Mouse (Mus musculus) kidney, embryonic 16.5 days (tissue): ENCODE results near the gene Cmtm4. TPM values are rescaled to one million over a fixed set of nuclear protein-coding genes. Genes with fewer than 3 reads are reported as not detected.
"Not testable (repeated sequence)": the region's sequence is repeated elsewhere in the genome, so short reads cannot be mapped to it uniquely, and the experiment has no call there.

ENCODE experiments used
- ATAC-seq: fragments of 200-750 bp; cut with Nextera tagmentation; 2 replicates; pipeline ENCODE4 v1.8.0; 2017; ENCODE audit warnings: moderate TSS enrichment; ENCODE audit not compliant: low FRiP score, low TSS enrichment
- H3K27ac ChIP-seq: fragments of 300-500 bp; sonication (generic); 2 replicates; pipeline ENCODE4 v1.5.1; 2014; ENCODE audit warnings: low read length
- H3K27me3 ChIP-seq: fragments of 300-500 bp; sonication (generic); 2 replicates; pipeline ENCODE4 v1.6.1; 2014; ENCODE audit warnings: low read length, control low read depth, mixed read lengths; ENCODE audit not compliant: insufficient read depth
- H3K36me3 ChIP-seq: fragments of 300-500 bp; sonication (generic); 2 replicates; pipeline ENCODE4 v1.6.1; 2014; ENCODE audit warnings: low read length, control low read depth, mixed read lengths; ENCODE audit not compliant: insufficient read depth
- H3K4me1 ChIP-seq: fragments of 300-500 bp; sonication (generic); 2 replicates; pipeline ENCODE4 v1.6.1; 2014; ENCODE audit warnings: low read length, control low read depth, mixed read lengths; ENCODE audit not compliant: insufficient read depth
- H3K4me2 ChIP-seq: fragments of 300-500 bp; sonication (generic); replicated peaks from 2 replicates; pipeline ENCODE4 v1.6.1; 2014; ENCODE audit warnings: low read depth, low read length
- H3K4me3 ChIP-seq: fragments of 300-500 bp; sonication (generic); 2 replicates; pipeline ENCODE4 v1.5.1; 2014; ENCODE audit warnings: mild to moderate bottlenecking, low read length
- H3K9ac ChIP-seq: fragments of 300-500 bp; sonication (generic); replicated peaks from 2 replicates; pipeline ENCODE4 v1.6.1; 2014; ENCODE audit warnings: low read length
- H3K9me3 ChIP-seq: fragments of 300-500 bp; sonication (generic); 2 replicates; pipeline ENCODE4 v1.6.1; 2016; ENCODE audit warnings: low read length, control low read depth
- WGBS: fragments of 180-500 bp; shearing (Covaris S2); extraction: QIAGEN DNeasy Blood & Tissue Kit; methylation state at CpG from one replicate; pipeline ENCODE4 v1.1.7; 2014; 5-methylcytosine and 5-hydroxymethylcytosine counted together
- polyA plus RNA-seq: library from polyadenylated mRNA; unstranded; fragments of >200 nt; fragmentation: Nextera tagmentation; extraction: Ambion mirVana; gene quantifications from 2 replicates; pipeline ENCODE4 v1.2.1, GENCODE M21; 2015

The Cmtm4 gene
- polyA plus RNA-seq, 1 experiment from 2014 or later: 3.6 TPM

DNA sequence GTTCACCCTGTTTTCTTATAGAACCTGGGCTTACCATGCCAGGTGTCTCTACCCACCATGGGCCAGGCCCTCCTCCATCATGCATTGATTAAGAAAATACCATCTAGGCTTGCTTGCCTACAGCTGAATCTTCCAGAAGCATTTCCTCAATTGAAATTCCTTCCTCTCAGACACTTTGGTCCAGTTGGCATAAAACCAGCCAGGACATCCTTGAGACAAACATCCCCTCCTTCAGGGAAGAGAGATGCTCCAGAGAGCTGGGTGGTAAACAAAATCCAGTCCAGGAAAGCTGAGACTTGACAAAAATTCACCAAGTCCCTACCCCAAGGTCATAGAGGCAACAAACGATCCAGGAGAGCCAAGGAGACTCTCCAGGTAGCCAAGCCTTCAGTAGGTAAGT is 61.4 kb downstream of the Cmtm4 start:
- no peak overlapping the region for H3K9ac ChIP-seq
- no peaks in the 10 kb centered on the region; the same call in 1 of the 2 replicates for H3K9me3 ChIP-seq
- H3K4me3 ChIP-seq: no peak overlapping the region
- H3K36me3 ChIP-seq: no peaks in the 10 kb centered on the region
- peaks cover under 1% of the 10 kb centered on the region; the same call in 1 of the 2 replicates for H3K4me1 ChIP-seq
- ATAC-seq: no peak
- no peak overlapping the region for H3K27ac ChIP-seq
- no peak overlapping the region for H3K4me2 ChIP-seq
- no peaks in the 10 kb centered on the region for H3K27me3 ChIP-seq
- WGBS: 69% methylated on average over 1 of the region's 1 CpGs

DNA sequence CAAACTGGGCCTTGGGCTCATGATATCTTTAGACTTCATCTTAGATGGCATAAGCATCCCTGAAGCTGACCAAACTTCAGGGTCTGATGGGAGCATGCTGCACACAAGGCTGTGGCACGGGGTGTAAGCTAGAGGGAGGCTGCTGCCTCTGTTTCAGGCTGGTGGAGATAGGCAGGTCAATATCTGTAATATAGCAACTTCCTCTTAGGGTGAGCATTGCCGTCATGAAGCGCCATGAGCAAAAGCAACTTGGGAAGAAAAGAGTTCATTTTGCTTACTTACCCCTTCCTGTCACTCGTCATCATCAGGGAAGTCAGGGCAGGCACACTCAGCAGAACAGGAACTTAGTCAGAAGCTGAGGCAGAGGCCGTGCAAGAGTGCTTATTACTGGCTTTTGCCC is 61.8 kb downstream of the Cmtm4 start:
- no peak overlapping the region for H3K27ac ChIP-seq
- H3K4me3 ChIP-seq: no peak overlapping the region
- H3K9ac ChIP-seq: no peak overlapping the region
- no peak overlapping the region for H3K4me2 ChIP-seq
- WGBS: 77% methylated on average over 5 of the region's 5 CpGs
- no peaks in the 10 kb centered on the region; the same call in 1 of the 2 replicates for H3K9me3 ChIP-seq
- ATAC-seq: no peak
- no peaks in the 10 kb centered on the region for H3K27me3 ChIP-seq
- no peaks in the 10 kb centered on the region for H3K4me1 ChIP-seq
- H3K36me3 ChIP-seq: no peaks in the 10 kb centered on the region

DNA sequence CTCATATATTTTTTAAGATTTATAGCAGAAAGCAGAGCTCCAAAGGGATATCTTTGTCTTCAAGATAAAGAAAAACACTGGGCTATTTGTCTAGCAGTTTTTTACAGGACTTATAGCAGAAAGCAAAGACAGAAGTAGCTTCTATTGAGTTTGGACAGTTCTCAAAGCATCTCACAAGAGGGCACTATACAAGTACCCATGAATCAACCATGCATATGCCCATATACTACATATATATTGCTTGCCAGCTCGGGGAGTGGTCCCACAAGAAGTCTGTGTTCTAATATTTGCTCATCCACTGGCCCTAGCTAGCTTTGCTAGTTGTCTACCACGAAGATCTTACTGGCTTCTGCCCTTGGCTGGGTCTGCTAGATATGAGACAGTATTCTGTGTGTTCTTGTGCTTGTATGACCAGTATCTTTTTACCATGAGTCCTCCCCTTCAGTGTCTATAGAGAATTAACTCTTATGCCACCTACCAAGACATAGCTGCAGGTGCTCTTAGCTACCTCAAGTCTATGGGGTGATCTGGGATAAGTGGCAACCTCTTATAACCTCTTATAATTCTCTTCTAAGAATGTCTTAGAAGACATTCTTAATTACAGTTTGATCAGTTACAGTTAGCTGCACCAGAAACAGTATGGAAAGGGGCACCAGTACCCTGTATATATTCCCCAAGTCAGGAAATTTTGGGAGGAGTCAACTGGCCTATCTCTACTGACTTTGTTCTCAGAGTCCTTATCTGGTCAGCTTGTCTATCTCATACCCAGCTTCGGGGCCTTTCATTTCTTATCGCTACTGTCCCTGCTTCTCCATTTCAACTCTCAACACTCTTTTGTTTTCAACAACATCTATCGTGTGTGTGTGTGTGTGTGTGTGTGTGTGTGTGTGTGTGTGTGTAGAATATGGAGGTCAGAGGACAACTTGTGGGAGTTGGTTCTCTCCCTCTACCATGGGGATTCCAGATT is 62.7 kb downstream of the Cmtm4 start:
- H3K4me2 ChIP-seq: no peak overlapping the region
- H3K4me3 ChIP-seq: no peak overlapping the region
- H3K4me1 ChIP-seq: no peaks in the 10 kb centered on the region
- ATAC-seq: no peak
- WGBS: 75% methylated on average over 5 of the region's 5 CpGs
- no peaks in the 10 kb centered on the region for H3K27me3 ChIP-seq
- H3K36me3 ChIP-seq: no peaks in the 10 kb centered on the region
- H3K9me3 ChIP-seq: no peaks in the 10 kb centered on the region; the same call in 1 of the 2 replicates
- no peak overlapping the region for H3K9ac ChIP-seq
- H3K27ac ChIP-seq: no peak overlapping the region

DNA sequence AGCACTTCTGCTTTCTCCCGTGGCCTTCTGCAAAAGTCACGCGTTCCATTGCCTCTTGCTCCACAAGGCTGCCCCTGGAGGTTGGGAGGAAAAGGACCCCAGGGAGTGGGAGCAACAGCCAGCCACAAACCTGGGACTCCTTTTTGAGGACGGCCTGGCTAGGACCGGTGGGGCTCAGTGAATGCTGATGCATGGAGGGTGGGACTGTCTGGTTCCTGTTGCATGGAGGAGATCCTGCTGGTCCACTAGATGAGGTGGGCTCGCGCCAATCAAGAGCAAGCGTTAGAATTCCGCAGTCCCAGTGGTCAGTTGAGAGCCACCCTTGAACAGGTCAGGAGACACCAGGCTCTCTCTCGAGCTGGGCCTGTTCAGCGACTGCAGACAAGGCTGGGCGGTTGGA is 73.7 kb downstream of the Cmtm4 start, which contains the start of gene Cmtm2b:
TSS of gene Cmtm2b (plus strand) at position 301 of the 400 bp plus-strand sequence.
- not testable (repeated sequence) for H3K27ac ChIP-seq, H3K4me1 ChIP-seq, H3K9me3 ChIP-seq, H3K36me3 ChIP-seq, H3K27me3 ChIP-seq, H3K4me2 ChIP-seq, ATAC-seq, H3K4me3 ChIP-seq, H3K9ac ChIP-seq
- WGBS: 85% methylated on average over 12 of the region's 12 CpGs

DNA sequence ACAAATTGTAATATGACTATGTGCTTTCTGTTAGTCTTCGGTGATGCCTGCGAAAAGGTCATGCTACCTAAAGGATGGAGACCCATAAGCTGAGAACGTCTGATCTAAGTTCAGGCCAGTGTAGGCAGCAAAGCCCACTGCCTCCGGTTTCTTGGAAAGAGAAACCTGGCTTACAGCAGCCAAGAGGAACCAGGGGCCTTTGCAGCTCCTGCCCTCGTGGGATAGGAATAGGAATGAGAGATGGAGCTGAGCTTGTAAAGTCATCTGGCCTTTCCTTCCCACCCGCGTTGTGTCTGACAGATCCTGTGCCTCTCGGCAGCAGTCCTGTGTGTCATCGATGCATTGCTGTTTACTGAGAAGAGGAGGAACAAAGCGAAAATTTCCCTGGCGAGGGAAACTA is 74.3 kb downstream of the Cmtm4 start, which contains the start of gene Gm11020:
TSS of gene Gm11020 (plus strand) at position 301 of the 400 bp plus-strand sequence.
- H3K36me3 ChIP-seq, H3K4me2 ChIP-seq, H3K9me3 ChIP-seq, H3K9ac ChIP-seq, H3K27ac ChIP-seq, ATAC-seq, H3K27me3 ChIP-seq, H3K4me1 ChIP-seq, H3K4me3 ChIP-seq: not testable (repeated sequence)
- WGBS: 76% methylated on average over 9 of the region's 11 CpGs

DNA sequence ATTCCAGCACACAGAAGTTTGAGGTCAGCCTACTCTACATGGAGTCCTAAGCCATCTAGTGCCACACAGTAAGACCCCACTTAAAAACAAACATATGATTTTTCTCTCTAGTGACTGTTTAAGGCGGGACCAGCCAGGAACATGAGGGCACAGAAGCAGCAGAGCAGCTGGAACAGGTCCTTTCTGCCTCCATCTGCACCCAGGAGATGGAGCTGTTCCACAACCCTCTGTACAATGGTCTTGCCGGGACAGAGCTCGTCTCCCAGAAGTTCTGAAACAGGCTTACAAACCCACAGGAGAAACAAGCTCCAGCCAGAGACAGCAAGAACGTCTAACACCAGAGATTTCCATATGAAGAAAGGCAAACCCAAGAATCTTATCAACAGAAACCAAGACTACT is 82.3 kb downstream of the Cmtm4 start:
- Histone ChIP-seq H3K36me3 (no peaks in the 10 kb centered on the region), H3K27me3 (no peaks in the 10 kb centered on the region), H3K9me3 (no peaks in the 10 kb centered on the region), H3K4me1 (no peaks in the 10 kb centered on the region), H3K27ac (no peak overlapping the region), H3K4me3 (no peak overlapping the region), H3K9ac (no peak overlapping the region), H3K4me2 (no peak overlapping the region)
- 65% methylated on average over 4 of the region's 4 CpGs for WGBS
- no peak for ATAC-seq

DNA sequence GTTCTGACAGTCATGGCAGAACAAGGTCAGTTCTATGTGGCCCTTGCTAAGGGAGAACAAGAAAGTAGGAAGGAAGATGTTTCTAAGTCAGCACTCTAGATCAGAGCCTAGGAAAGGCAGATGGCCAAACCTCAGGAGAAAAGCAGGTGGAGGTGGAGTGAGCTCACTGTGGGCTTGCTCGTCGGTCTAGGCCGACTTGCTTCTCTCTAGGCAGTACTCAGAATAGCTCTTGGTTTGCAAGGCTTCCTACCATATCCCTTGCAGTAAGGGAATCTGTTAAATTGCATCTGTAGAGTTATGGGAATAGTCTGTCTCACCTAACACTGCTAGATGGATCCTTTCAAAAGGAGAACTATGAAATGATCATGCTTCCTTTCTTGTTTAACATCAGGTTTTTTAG is 83.6 kb downstream of the Cmtm4 start:
- 81% methylated on average over 3 of the region's 3 CpGs for WGBS
- H3K36me3 ChIP-seq, H3K27ac ChIP-seq, H3K4me2 ChIP-seq, H3K4me3 ChIP-seq, H3K9ac ChIP-seq, H3K27me3 ChIP-seq, H3K9me3 ChIP-seq, H3K4me1 ChIP-seq, ATAC-seq: not testable (repeated sequence)

DNA sequence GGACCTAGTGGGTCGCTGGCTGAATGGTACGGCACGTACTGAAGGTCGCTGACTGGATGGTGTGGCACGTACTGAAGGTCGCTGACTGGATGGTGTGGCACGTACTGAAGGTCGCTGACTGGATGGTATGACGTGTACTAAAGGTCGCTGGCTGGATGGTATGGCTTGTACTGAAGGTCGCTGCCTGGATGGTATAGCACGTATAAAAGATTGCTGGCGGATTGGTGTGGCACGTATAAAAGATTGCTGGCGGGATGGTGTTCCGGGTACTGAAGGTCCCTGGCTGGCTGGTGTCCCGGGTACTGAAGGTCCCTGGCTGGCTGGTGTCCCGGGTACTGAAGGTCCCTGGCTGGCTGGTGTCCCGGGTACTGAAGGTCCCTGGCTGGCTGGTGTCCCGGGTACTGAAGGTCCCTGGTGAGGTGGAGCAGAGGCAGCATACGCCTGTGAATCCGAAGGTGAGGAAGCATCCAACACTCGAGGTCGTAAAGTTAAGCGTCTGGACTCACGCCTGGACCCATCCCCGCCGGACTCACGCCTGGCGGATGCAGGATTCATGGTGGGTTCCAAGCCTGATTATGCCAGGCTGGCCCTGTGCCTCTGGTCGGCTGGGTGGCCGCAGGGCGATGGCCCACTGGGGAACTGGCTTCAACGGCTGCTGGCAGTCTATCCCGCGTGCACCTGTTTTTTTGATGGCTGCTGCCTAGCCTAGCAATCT is 86.0 kb downstream of the Cmtm4 start, which contains the start of the genes Gm45711 and Cmtm1:
TSS of gene Gm45711 (minus strand) at position 641 of the 715 bp plus-strand sequence.
TSS of gene Cmtm1 (minus strand) at position 705 of the 715 bp plus-strand sequence.
- not testable (repeated sequence) for H3K36me3 ChIP-seq, H3K9me3 ChIP-seq, H3K27me3 ChIP-seq, H3K27ac ChIP-seq, ATAC-seq, H3K9ac ChIP-seq, H3K4me1 ChIP-seq, H3K4me3 ChIP-seq, H3K4me2 ChIP-seq
- WGBS: 87% methylated on average over 36 of the region's 36 CpGs

DNA sequence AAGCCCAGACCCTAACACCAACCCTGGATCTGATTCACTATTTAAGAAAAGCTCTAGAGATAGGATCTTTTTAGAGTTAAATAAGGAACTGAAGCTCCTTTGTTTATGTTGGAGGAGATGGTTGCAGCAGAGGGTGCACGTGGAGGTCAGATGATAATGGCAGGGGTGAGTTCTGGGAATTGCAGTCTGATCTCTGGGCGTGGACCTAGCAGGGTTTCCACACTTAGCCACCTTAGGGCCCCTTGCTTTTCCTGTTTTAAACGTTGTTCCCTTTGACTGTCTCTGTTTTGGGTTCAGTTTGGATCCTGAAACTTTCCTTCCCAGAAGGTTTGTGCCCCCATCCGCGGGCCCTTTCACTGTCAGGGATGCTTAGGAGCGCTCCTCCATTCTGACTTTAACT is 87.3 kb downstream of the Cmtm4 start:
- H3K36me3 ChIP-seq, H3K27me3 ChIP-seq, H3K9me3 ChIP-seq, H3K4me2 ChIP-seq, H3K9ac ChIP-seq, H3K4me1 ChIP-seq, H3K27ac ChIP-seq, ATAC-seq, H3K4me3 ChIP-seq: not testable (repeated sequence)
- 46% methylated on average over 6 of the region's 6 CpGs for WGBS
